Mouse (Mus musculus) WW6 (cell line): Measurements from ENCODE around the gene Fbxw7.

Experiments
- DNase-seq: peaks from one replicate; pipeline ENCODE4 v3.0.0-alpha.2; 2013; ENCODE audit warnings: low read depth, low spot score

Fbxw7 gene

GRCm38 (mm10) chr3:84814762-84815381 lies at the start of gene Fbxw7:
Fbxw7 (plus strand) TSS chr3:84815268.
- no peak for DNase-seq

GRCm38 (mm10) chr3:84768940-84769339 lies 46.1 kb upstream of the Fbxw7 start:
- no peak for DNase-seq

- DNase-seq = no peak
Observed at GRCm38 (mm10) chr3:84769411-84769810, 45.7 kb upstream of the Fbxw7 start.

- no peak for DNase-seq
Observed at GRCm38 (mm10) chr3:84770518-84770917, 44.5 kb upstream of the Fbxw7 start.

GRCm38 (mm10) chr3:84771980-84772379 lies 43.1 kb upstream of the Fbxw7 start:
- DNase-seq = no peak

GRCm38 (mm10) chr3:84774246-84775066 lies 40.6 kb upstream of the Fbxw7 start:
- DNase-seq = no peak

- DNase-seq = no peak
Observed at GRCm38 (mm10) chr3:84775067-84775423, 40.0 kb upstream of the Fbxw7 start.

GRCm38 (mm10) chr3:84775577-84775976 lies 39.5 kb upstream of the Fbxw7 start:
- no peak for DNase-seq

- no peak for DNase-seq
Observed at GRCm38 (mm10) chr3:84776084-84776483, 39.0 kb upstream of the Fbxw7 start.

- DNase-seq = no peak
Observed at GRCm38 (mm10) chr3:84787914-84788313, 27.2 kb upstream of the Fbxw7 start.

- no peak for DNase-seq
Observed at GRCm38 (mm10) chr3:84804036-84804435, 11.0 kb upstream of the Fbxw7 start.

GRCm38 (mm10) chr3:84806206-84806605 lies 8.9 kb upstream of the Fbxw7 start:
- no peak for DNase-seq

GRCm38 (mm10) chr3:84807826-84808225 lies 7.2 kb upstream of the Fbxw7 start:
- DNase-seq = no peak

GRCm38 (mm10) chr3:84808906-84809305 lies 6.2 kb upstream of the Fbxw7 start:
- DNase-seq = no peak

- DNase-seq = no peak
Observed at GRCm38 (mm10) chr3:84810803-84811202, 4.3 kb upstream of the Fbxw7 start.

GRCm38 (mm10) chr3:84813436-84814156 lies 1.5 kb upstream of the Fbxw7 start:
- DNase-seq = no peak

GRCm38 (mm10) chr3:84814157-84814761 lies 809 bp upstream of the Fbxw7 start:
- DNase-seq = peak; percentile 98

GRCm38 (mm10) chr3:84815461-84815860 lies 393 bp downstream of the Fbxw7 start:
- DNase-seq = no peak

GRCm38 (mm10) chr3:84816951-84817350 lies 1.9 kb downstream of the Fbxw7 start:
- DNase-seq = no peak

- DNase-seq = no peak
Observed at GRCm38 (mm10) chr3:84820654-84821201, 5.7 kb downstream of the Fbxw7 start.

- no peak for DNase-seq
Observed at GRCm38 (mm10) chr3:84825990-84826389, 10.9 kb downstream of the Fbxw7 start.

GRCm38 (mm10) chr3:84826405-84826804 lies 11.3 kb downstream of the Fbxw7 start:
- DNase-seq = no peak
